Mouse (Mus musculus): ENCODE results near the gene Fam114a1.

- TF ChIP-seq CTCF (IDR thresholded peaks at IDR 0.05; ENCODE audit: extremely low read depth, insufficient read length, insufficient replicate concordance, low read depth, low read length) (no peak), POLR2A (IDR thresholded peaks at IDR 0.05; ENCODE audit: low read depth, low read length) (no peak)
Observed at GRCm38 (mm10) chr5:65011901-65012573, 42.2 kb downstream of the Fam114a1 start.
